Mouse (Mus musculus) hindbrain, embryonic 12.5 days (tissue): Measurements from ENCODE around the gene Nfkbia. TPM values are rescaled to one million over a fixed set of nuclear protein-coding genes. Genes with fewer than 3 reads are reported as not detected.

Experiments
- ATAC-seq: fragments of 200-750 bp; cut with Nextera tagmentation; 2 replicates; pipeline ENCODE4 v1.8.0; 2017; ENCODE audit warnings: moderate TSS enrichment; ENCODE audit not compliant: low FRiP score
- H3K27ac ChIP-seq: fragments of 300-500 bp; sonication (generic); 2 replicates; pipeline ENCODE4 v1.5.1; 2016; ENCODE audit warnings: mild to moderate bottlenecking
- H3K27me3 ChIP-seq: fragments of 300-500 bp; sonication (generic); 2 replicates; pipeline ENCODE4 v1.6.1; 2016; ENCODE audit warnings: mild to moderate bottlenecking
- H3K36me3 ChIP-seq: fragments of 300-500 bp; sonication (generic); 2 replicates; pipeline ENCODE4 v1.6.1; 2016; ENCODE audit warnings: mild to moderate bottlenecking
- H3K4me1 ChIP-seq: fragments of 300-500 bp; sonication (generic); 2 replicates; pipeline ENCODE4 v1.6.1; 2016
- H3K4me2 ChIP-seq: fragments of 300-500 bp; sonication (generic); replicated peaks from 2 replicates; pipeline ENCODE4 v1.6.1; 2016; ENCODE audit warnings: mild to moderate bottlenecking
- H3K4me3 ChIP-seq: fragments of 300-500 bp; sonication (generic); 2 replicates; pipeline ENCODE4 v1.5.1; 2016; ENCODE audit warnings: mild to moderate bottlenecking
- H3K9ac ChIP-seq: fragments of 300-500 bp; sonication (generic); 2 replicates; pipeline ENCODE4 v1.6.1; 2016; ENCODE audit warnings: mild to moderate bottlenecking, moderate library complexity
- H3K9me3 ChIP-seq: fragments of 300-500 bp; sonication (generic); replicated peaks from 2 replicates; pipeline ENCODE4 v1.6.1; 2016; ENCODE audit warnings: mild to moderate bottlenecking
- WGBS: fragments of 180-500 bp; shearing (Covaris S2); methylation state at CpG from one replicate; pipeline ENCODE4 v1.1.7; 2016; 5-methylcytosine and 5-hydroxymethylcytosine counted together
- polyA plus RNA-seq: library from polyadenylated mRNA; unstranded; fragments of >200 nt; fragmentation: Nextera tagmentation; extraction: Ambion mirVana; gene quantifications from 2 replicates; pipeline ENCODE4 v1.2.1, GENCODE M21; 2016

The Nfkbia gene
- polyA plus RNA-seq, 1 experiment from 2014 or later, result 42.8 TPM

GRCm38 (mm10) chr12:55505314-55506028 is 13.0 kb upstream of the Nfkbia start:
- WGBS, result 54% methylated on average over 7 of the region's 7 CpGs

DNA sequence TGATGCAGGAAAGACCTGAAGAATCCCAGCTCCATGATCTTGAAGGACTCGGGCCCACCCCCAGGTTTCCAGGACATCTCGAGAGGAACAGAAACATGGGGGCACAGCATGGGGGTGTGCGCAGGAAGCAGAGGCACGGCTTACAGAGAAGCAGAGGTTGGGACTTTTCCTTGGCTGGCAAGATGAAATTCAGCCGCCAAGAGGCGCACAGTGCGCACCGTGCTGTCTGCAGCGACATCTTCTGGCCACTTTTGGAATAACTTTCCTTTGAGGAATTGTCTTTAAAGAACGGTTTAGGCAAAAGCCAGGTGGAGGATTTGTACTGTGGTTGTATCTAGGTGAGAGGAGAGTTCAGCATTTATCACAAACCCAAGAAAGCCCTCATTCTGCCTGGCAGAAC is 6.6 kb upstream of the Nfkbia start:
- 3% methylated on average over 10 of the region's 10 CpGs for WGBS
- Histone ChIP-seq H3K4me3 (no peak overlapping the region), H3K9ac (no peak overlapping the region), H3K36me3 (no peaks in the 10 kb centered on the region), H3K4me2 (0 out of 2 replicates have a peak overlapping the region, but pooled peaks have one; percentile 16), H3K4me1 (no peaks in the 10 kb centered on the region), H3K9me3 (no peaks in the 10 kb centered on the region), H3K27ac (no peak overlapping the region), H3K27me3 (peaks cover 2% of the 10 kb centered on the region; the same call in 1 of the 2 replicates)
- peak; percentile 67; the same call in 1 of the 2 replicates for ATAC-seq

More at GRCm38 (mm10) chr12:55505314-55506028, 13.0 kb upstream of the Nfkbia start:
- peaks cover 2% of the 10 kb centered on the region; the same call in 1 of the 2 replicates for H3K27me3 ChIP-seq
- H3K36me3 ChIP-seq, result no peaks in the 10 kb centered on the region
- no peak overlapping the region for H3K9ac ChIP-seq
- ATAC-seq, result no peak
- no peak overlapping the region for H3K4me2 ChIP-seq
- H3K27ac ChIP-seq, result no peak overlapping the region
- no peaks in the 10 kb centered on the region for H3K4me1 ChIP-seq
- no peaks in the 10 kb centered on the region for H3K9me3 ChIP-seq
- H3K4me3 ChIP-seq, result no peak overlapping the region

DNA sequence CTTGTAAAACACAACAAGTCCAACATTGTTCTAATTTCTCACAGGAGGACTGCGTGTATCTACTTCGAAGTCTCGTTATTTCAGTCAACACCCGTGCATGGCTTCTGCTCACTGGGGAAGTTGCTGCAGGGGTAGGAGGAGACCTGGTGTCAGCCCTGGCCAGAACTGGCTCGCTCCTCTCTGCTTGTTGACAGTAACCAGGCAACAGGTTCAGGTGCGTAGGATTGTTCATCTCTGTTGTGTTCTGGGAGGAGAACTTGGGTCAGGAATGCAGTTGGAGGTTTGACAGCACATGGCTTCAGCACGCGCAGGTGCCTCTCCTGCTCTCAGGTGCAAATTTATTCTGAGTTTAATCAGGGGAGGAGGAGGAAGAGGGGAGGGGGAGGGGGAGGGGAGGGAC is 5.3 kb upstream of the Nfkbia start:
- H3K4me2 ChIP-seq, result no peak overlapping the region
- no peaks in the 10 kb centered on the region for H3K9me3 ChIP-seq
- H3K4me3 ChIP-seq, result no peak overlapping the region
- no peaks in the 10 kb centered on the region for H3K36me3 ChIP-seq
- no peak overlapping the region for H3K27ac ChIP-seq
- H3K4me1 ChIP-seq, result peaks cover 9% of the 10 kb centered on the region
- ATAC-seq, result no peak
- 58% methylated on average over 8 of the region's 8 CpGs for WGBS
- no peak overlapping the region for H3K9ac ChIP-seq
- 0 out of 2 replicates have a peak, but pooled peaks cover under 1% of the 10 kb centered on the region for H3K27me3 ChIP-seq

- H3K9me3 ChIP-seq, result no peaks in the 10 kb centered on the region
- H3K27ac ChIP-seq, result no peak overlapping the region
- H3K27me3 ChIP-seq, result no peaks in the 10 kb centered on the region
- H3K9ac ChIP-seq, result no peak overlapping the region
- no peaks in the 10 kb centered on the region; the same call in 1 of the 2 replicates for H3K36me3 ChIP-seq
- ATAC-seq, result no peak
- 67% methylated on average over 5 of the region's 5 CpGs for WGBS
- H3K4me3 ChIP-seq, result no peak overlapping the region
- H3K4me2 ChIP-seq, result no peak overlapping the region
- peaks cover 15% of the 10 kb centered on the region for H3K4me1 ChIP-seq
Observed at GRCm38 (mm10) chr12:55495902-55496605, 3.6 kb upstream of the Nfkbia start.

DNA sequence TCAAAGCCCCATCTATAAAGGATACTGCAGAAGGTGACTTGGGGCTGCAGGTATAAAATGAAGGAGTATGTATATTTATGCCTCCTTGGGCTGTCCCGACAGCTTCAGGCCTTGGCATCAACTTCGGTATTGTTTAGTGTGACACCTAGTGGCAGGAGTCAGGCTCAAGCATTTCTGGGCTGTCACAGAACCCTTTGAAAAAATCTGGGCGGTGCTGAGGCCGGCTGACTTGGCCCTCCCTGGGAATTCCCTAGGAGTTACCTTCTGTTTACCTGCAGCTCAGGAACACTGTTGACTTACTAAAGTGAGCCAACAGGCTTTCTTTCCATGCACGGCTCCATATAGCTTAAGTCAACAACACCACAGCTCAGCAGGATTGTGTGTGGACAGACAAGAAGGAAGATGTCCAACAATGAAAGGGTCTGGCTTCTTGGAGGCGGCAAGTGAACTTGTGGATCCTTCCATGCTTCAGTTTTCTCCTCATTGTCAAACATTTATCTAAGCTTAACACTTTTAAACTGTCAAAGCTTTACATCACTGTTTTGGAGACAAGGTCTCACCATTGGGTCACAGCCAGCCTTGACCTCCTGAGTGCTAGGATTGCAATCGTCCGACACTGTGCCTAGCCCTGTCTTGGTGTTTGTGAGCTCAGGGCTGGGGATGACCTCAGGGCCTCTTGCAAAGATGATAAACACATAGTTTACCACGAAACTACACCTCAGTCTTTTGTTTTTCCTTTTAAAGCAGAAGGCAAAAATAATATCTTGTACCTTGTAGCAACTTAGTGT is 2.9 kb upstream of the Nfkbia start:
- H3K36me3 ChIP-seq, result peaks cover 4% of the 10 kb centered on the region
- no peak overlapping the region for H3K4me3 ChIP-seq
- no peak overlapping the region for H3K4me2 ChIP-seq
- no peaks in the 10 kb centered on the region for H3K9me3 ChIP-seq
- 34% methylated on average over 9 of the region's 9 CpGs for WGBS
- peaks cover 21% of the 10 kb centered on the region for H3K4me1 ChIP-seq
- H3K9ac ChIP-seq, result no peak overlapping the region
- H3K27ac ChIP-seq, result no peak overlapping the region
- no peak for ATAC-seq
- no peaks in the 10 kb centered on the region for H3K27me3 ChIP-seq

DNA sequence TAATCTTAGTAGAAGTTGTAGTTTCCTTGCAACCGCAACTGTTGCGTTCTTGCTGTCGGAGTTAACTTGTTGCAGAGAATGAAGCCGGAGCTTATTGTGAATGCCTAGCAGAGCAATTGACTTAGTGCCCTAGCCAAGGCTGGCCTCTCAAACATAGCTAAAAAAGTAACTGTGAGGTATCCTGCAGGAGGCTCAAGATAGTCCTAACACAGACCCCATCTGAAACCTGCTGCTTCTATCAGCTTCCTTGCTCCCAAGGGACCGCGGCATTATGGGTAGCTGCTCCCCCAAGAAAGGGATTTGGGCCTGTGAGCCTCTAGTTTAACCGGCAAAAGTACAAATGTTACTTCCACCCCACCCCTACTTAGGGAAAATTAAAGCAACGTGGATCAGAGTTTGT is 934 bp upstream of the Nfkbia start:
- H3K4me2 ChIP-seq, result peak overlapping the region; percentile 88
- H3K9ac ChIP-seq, result no peak overlapping the region
- no peaks in the 10 kb centered on the region for H3K9me3 ChIP-seq
- peak overlapping the region; percentile 98; the same call in 1 of the 2 replicates for H3K27ac ChIP-seq
- H3K4me1 ChIP-seq, result peaks cover 21% of the 10 kb centered on the region
- ATAC-seq, result no peak
- H3K36me3 ChIP-seq, result peaks cover 18% of the 10 kb centered on the region
- WGBS, result 47% methylated on average over 8 of the region's 8 CpGs
- H3K4me3 ChIP-seq, result peak overlapping the region; percentile 86; the same call in 1 of the 2 replicates
- H3K27me3 ChIP-seq, result no peaks in the 10 kb centered on the region

GRCm38 (mm10) chr12:55492941-55493340 is 494 bp upstream of the Nfkbia start:
- Histone ChIP-seq H3K9ac (peak overlapping the region; percentile 96), H3K4me1 (peaks cover 21% of the 10 kb centered on the region), H3K36me3 (peaks cover 21% of the 10 kb centered on the region), H3K27ac (peak overlapping the region; percentile 98), H3K27me3 (no peaks in the 10 kb centered on the region), H3K4me2 (peak overlapping the region; percentile 88), H3K4me3 (peak overlapping the region; percentile 86), H3K9me3 (no peaks in the 10 kb centered on the region)
- WGBS, result 1% methylated on average over 12 of the region's 12 CpGs
- ATAC-seq, result no peak

- WGBS, result under 1% methylated on average over 46 of the region's 57 CpGs
- peak overlapping the region; percentile 96 for H3K9ac ChIP-seq
- peak overlapping the region; percentile 86 for H3K4me3 ChIP-seq
- peaks cover 21% of the 10 kb centered on the region for H3K4me1 ChIP-seq
- H3K27me3 ChIP-seq, result no peaks in the 10 kb centered on the region
- H3K27ac ChIP-seq, result peak overlapping the region; percentile 98
- no peaks in the 10 kb centered on the region for H3K9me3 ChIP-seq
- ATAC-seq, result peak; percentile 87
- peaks cover 25% of the 10 kb centered on the region for H3K36me3 ChIP-seq
- peak overlapping the region; percentile 88 for H3K4me2 ChIP-seq
Observed at GRCm38 (mm10) chr12:55491516-55492183, 797 bp downstream of the Nfkbia start.

DNA sequence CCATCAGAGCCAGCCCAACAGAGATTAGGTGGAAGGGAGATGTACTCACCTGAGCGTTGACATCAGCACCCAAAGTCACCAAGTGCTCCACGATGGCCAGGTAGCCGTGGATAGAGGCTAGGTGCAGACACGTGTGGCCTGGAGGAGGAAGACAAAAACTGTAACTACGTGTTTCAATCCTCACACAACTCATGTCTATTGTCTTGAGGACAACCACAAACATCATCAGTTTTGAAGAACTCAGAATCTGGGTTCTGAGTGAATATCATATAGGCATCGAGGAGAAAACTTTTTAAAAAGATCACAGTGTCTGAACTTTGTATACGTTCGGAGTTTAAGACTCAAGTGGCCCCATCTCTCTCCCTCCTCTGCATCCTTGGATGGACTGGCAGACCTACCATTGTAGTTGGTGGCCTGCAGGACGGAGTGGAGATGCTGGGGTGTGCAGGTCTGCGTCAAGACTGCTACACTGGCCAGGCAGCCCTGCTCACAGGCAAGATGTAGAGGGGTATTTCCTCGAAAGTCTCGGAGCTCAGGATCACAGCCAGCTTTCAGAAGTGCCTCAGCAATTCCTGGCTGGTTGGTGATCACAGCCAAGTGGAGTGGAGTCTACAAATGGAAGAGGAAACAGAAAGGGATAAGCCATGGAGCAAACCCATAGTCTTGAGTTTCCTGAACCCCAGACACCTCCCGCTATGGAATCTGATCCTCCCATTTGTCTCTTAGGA is 1.6 kb downstream of the Nfkbia start:
- ATAC-seq, result no peak
- H3K9ac ChIP-seq, result peak overlapping the region; percentile 96

DNA sequence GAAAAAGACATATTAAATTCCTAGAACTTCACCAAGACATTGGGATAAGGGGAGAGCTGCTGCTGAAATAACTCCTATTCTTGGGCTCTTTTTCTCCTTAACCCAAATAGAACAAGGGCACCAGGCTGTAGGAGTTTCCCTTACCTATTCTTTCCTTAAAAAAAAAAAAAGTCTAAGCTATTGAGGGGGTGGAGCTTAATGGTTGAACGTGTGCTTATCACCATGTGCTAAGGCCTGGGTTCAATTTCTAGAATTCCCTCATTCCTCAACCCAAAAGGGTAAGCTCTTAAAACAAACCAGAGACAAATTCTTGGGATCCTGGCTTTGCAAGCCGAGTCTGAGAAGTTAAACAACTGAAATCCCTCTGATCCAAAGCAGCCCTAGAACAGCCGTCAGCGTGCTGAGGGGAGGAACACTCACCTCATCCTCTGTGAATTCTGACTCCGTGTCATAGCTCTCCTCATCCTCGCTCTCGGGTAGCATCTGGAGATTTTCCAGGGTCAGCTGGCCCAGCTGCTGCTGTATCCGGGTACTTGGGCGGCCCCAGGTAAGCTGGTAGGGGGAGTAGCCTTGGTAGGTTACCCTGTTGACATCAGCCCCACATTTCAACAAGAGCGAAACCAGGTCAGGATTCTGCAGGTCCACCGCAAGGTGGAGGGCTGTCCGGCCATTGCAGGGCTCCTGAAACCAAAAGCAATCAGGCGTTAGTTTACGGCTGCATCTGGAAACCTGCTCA is 2.3 kb downstream of the Nfkbia start:
- H3K36me3 ChIP-seq, result peaks cover 25% of the 10 kb centered on the region
- no peak overlapping the region for H3K4me3 ChIP-seq
- 90% methylated on average over 14 of the region's 14 CpGs for WGBS
- no peak overlapping the region for H3K27ac ChIP-seq
- no peaks in the 10 kb centered on the region for H3K27me3 ChIP-seq
- no peak for ATAC-seq
- H3K4me1 ChIP-seq, result peaks cover 21% of the 10 kb centered on the region
- H3K9me3 ChIP-seq, result no peaks in the 10 kb centered on the region
- H3K9ac ChIP-seq, result no peak overlapping the region
- H3K4me2 ChIP-seq, result no peak overlapping the region

More for the DNA sequence above, 1.6 kb downstream of the Nfkbia start:
- H3K4me2 ChIP-seq, result peak overlapping the region; percentile 88
- WGBS, result 84% methylated on average over 13 of the region's 13 CpGs
- 0 out of 2 replicates have a peak overlapping the region, but pooled peaks have one; percentile 98 for H3K27ac ChIP-seq
- H3K4me3 ChIP-seq, result peak overlapping the region; percentile 86
- no peaks in the 10 kb centered on the region for H3K9me3 ChIP-seq
- H3K4me1 ChIP-seq, result peaks cover 21% of the 10 kb centered on the region
- H3K27me3 ChIP-seq, result no peaks in the 10 kb centered on the region
- peaks cover 25% of the 10 kb centered on the region for H3K36me3 ChIP-seq
